Mouse (Mus musculus): ENCODE data around the gene Nebl. TPM values are rescaled to one million over a fixed set of nuclear protein-coding genes. Genes with fewer than 3 reads are reported as not detected.
A peak's percentile ranks its signal among the peaks of the same experiment; 100 is the strongest.

Nebl gene
- polyA plus RNA-seq, 1 experiment from 2014 or later, result 41.0 TPM

- peak overlapping the region; percentile 14; the same call in 1 of the 2 replicates for H3K27ac ChIP-seq (ENCODE audit: low read length)
- no peaks in the 10 kb centered on the region; the same call in 1 of the 2 replicates for H3K4me1 ChIP-seq (ENCODE audit: insufficient read depth, low read depth, low read length)
- no peaks in the 10 kb centered on the region for H3K27me3 ChIP-seq (replicated peaks; ENCODE audit: insufficient read depth, low read length)
- no peak overlapping the region for H3K4me2 ChIP-seq (replicated peaks; ENCODE audit: low read depth, low read length)
- DNase-seq (ENCODE audit: low spot score) (no peak), ATAC-seq (no peak)
- TF ChIP-seq EP300 (IDR thresholded peaks at IDR 0.05) (no peak), CTCF (IDR thresholded peaks at IDR 0.05) (no peak)
- H3K9me3 ChIP-seq (ENCODE audit: low read length), result no peaks in the 10 kb centered on the region
- H3K9ac ChIP-seq (replicated peaks; ENCODE audit: low read depth), result no peak overlapping the region
- WGBS, result 35% methylated on average over 4 of the region's 4 CpGs
- H3K4me3 ChIP-seq (ENCODE audit: low read depth, low read length), result no peak overlapping the region
- H3K36me3 ChIP-seq (ENCODE audit: insufficient read depth, low read length), result no peaks in the 10 kb centered on the region
Measured at GRCm38 (mm10) chr2:17714124-17714523, 17.1 kb downstream of the Nebl start.

DNA sequence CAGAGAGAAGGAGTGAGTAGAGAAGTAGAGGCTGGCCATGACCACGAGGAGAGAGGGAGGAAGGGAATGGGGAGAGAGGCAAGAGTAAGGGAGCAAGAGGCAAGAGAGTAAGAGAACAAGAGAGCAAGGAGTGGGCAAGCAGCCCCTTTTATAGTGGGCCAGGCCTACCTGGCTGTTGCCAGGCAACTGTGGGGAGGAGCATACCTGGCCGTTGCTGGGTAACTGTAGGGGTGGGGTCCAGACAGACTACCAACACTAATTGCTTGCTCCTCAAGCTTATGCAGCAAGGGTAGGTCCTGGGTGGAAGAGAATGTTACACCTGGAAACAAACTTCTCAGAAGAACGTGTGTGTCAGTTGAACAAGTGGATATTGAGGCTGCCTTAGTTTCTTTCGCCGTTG, 20.0 kb downstream of the Nebl start:
- DNase-seq (ENCODE audit: low spot score) (no peak), ATAC-seq (no peak)
- H3K9ac ChIP-seq (replicated peaks; ENCODE audit: low read depth), result no peak overlapping the region
- TF ChIP-seq EP300 (IDR thresholded peaks at IDR 0.05), result no peak
- no peaks in the 10 kb centered on the region for H3K9me3 ChIP-seq (ENCODE audit: low read length)
- H3K36me3 ChIP-seq (ENCODE audit: insufficient read depth, low read length), result no peaks in the 10 kb centered on the region
- H3K27ac ChIP-seq (ENCODE audit: low read length), result no peak overlapping the region
- H3K4me1 ChIP-seq (ENCODE audit: insufficient read depth, low read depth, low read length), result no peaks in the 10 kb centered on the region
- H3K27me3 ChIP-seq (replicated peaks; ENCODE audit: insufficient read depth, low read length), result no peaks in the 10 kb centered on the region
- H3K4me3 ChIP-seq (ENCODE audit: low read depth, low read length), result no peak overlapping the region
- H3K4me2 ChIP-seq (replicated peaks; ENCODE audit: low read depth, low read length), result no peak overlapping the region
- 85% methylated on average over 5 of the region's 5 CpGs for WGBS

DNA sequence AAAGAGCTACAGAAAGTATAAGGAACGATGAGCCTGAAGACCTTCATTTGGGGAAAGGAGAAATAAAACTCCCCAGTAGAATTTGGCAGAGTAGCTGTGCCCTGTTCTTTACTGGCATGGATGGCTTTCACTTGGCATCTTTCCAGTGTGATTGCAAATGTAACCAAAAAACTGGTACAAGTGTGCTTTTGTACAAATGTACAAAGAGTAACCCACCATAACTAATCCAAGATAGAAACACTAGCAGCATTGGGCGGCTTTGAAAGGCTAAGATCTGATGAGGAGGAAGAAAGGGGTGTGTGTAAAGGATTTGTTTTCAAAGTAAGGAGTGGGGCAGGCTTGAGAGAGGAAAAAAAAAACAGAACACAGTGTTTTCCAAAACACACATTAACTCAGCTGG, 21.2 kb downstream of the Nebl start:
- no peak overlapping the region for H3K9ac ChIP-seq (replicated peaks; ENCODE audit: low read depth)
- H3K36me3 ChIP-seq (ENCODE audit: insufficient read depth, low read length), result no peaks in the 10 kb centered on the region
- no peak overlapping the region for H3K4me3 ChIP-seq (ENCODE audit: low read depth, low read length)
- WGBS, result 77% methylated on average over 2 of the region's 2 CpGs
- ATAC-seq, result no peak
- no peak for TF ChIP-seq EP300 (IDR thresholded peaks at IDR 0.05)
- no peak for TF ChIP-seq CTCF (IDR thresholded peaks at IDR 0.05)
- H3K9me3 ChIP-seq (ENCODE audit: low read length), result no peaks in the 10 kb centered on the region
- H3K27ac ChIP-seq (ENCODE audit: low read length), result peak overlapping the region; percentile 47; the same call in 1 of the 2 replicates
- H3K27me3 ChIP-seq (replicated peaks; ENCODE audit: insufficient read depth, low read length), result no peaks in the 10 kb centered on the region
- H3K4me1 ChIP-seq (ENCODE audit: insufficient read depth, low read depth, low read length), result no peaks in the 10 kb centered on the region
- no peak overlapping the region for H3K4me2 ChIP-seq (replicated peaks; ENCODE audit: low read depth, low read length)
- DNase-seq (ENCODE audit: low spot score), result no peak

DNA sequence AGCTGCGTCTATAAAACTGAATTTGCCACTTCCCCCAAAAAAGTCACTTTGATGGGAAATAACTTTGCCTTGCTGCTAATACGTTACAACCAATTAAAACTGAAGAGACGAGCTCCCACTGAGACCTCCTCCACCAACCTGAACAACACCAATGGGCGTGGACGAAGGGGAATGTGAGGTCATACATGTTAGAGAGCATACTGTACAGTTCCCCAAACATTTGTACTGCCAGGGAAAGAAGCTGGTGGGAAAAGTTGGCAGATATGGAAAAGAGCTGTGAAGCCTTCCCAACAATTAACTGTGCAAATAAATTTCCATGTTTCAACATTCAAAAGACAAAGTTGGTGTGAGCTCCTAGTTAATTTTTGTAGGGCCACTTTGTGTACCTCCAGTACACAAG, 25.3 kb downstream of the Nebl start:
- no peaks in the 10 kb centered on the region for H3K9me3 ChIP-seq (ENCODE audit: low read length)
- DNase-seq (ENCODE audit: low spot score), result no peak
- no peaks in the 10 kb centered on the region for H3K27me3 ChIP-seq (replicated peaks; ENCODE audit: insufficient read depth, low read length)
- no peaks in the 10 kb centered on the region for H3K36me3 ChIP-seq (ENCODE audit: insufficient read depth, low read length)
- no peak for ATAC-seq
- 78% methylated on average over 5 of the region's 5 CpGs for WGBS
- H3K4me2 ChIP-seq (replicated peaks; ENCODE audit: low read depth, low read length), result no peak overlapping the region
- no peak overlapping the region for H3K27ac ChIP-seq (ENCODE audit: low read length)
- no peak overlapping the region for H3K4me3 ChIP-seq (ENCODE audit: low read depth, low read length)
- TF ChIP-seq CTCF (IDR thresholded peaks at IDR 0.05) (no peak), EP300 (IDR thresholded peaks at IDR 0.05) (no peak)
- no peaks in the 10 kb centered on the region for H3K4me1 ChIP-seq (ENCODE audit: insufficient read depth, low read depth, low read length)
- no peak overlapping the region for H3K9ac ChIP-seq (replicated peaks; ENCODE audit: low read depth)

DNA sequence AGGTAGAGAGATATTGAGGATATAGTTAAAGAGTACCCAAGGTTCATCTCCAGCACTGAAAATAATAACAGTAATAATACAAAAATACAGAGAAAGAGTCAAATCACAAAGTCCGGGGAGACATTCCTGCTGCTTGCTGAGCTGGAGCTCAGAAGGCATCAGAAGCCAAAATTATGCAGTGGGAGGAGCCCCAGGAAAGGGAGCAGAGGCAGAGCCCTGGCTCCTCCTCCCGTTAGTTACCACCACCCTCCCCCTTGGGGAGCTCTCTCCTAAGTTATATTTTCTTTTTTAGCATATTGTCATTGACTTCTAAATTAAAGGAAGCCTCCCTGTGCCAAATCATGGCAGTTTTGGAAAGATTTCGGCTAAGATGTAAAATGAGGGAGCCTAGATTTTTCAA, 25.8 kb downstream of the Nebl start:
- Histone ChIP-seq H3K4me1 (ENCODE audit: insufficient read depth, low read depth, low read length) (no peaks in the 10 kb centered on the region), H3K9me3 (ENCODE audit: low read length) (no peaks in the 10 kb centered on the region), H3K4me3 (ENCODE audit: low read depth, low read length) (no peak overlapping the region), H3K27me3 (replicated peaks; ENCODE audit: insufficient read depth, low read length) (no peaks in the 10 kb centered on the region), H3K4me2 (replicated peaks; ENCODE audit: low read depth, low read length) (no peak overlapping the region), H3K27ac (ENCODE audit: low read length) (no peak overlapping the region), H3K9ac (replicated peaks; ENCODE audit: low read depth) (no peak overlapping the region), H3K36me3 (ENCODE audit: insufficient read depth, low read length) (no peaks in the 10 kb centered on the region)
- 43% methylated on average over 3 of the region's 3 CpGs for WGBS
- 0 out of 2 replicates have a peak, but pooled peaks have one; percentile 35 for ATAC-seq
- TF ChIP-seq CTCF (IDR thresholded peaks at IDR 0.05) (no peak), EP300 (IDR thresholded peaks at IDR 0.05) (no peak)
- DNase-seq (ENCODE audit: low spot score), result peak; percentile 49

GRCm38 (mm10) chr2:17703170-17703512, 28.1 kb downstream of the Nebl start:
- no peaks in the 10 kb centered on the region for H3K27me3 ChIP-seq (replicated peaks; ENCODE audit: insufficient read depth, low read length)
- DNase-seq (ENCODE audit: low spot score), result no peak
- no peak overlapping the region for H3K4me3 ChIP-seq (ENCODE audit: low read depth, low read length)
- no peak overlapping the region for H3K27ac ChIP-seq (ENCODE audit: low read length)
- H3K4me1 ChIP-seq (ENCODE audit: insufficient read depth, low read depth, low read length), result no peaks in the 10 kb centered on the region
- no peak for ATAC-seq
- H3K36me3 ChIP-seq (ENCODE audit: insufficient read depth, low read length), result no peaks in the 10 kb centered on the region
- H3K9ac ChIP-seq (replicated peaks; ENCODE audit: low read depth), result no peak overlapping the region
- no peak for TF ChIP-seq CTCF (IDR thresholded peaks at IDR 0.05)
- TF ChIP-seq EP300 (IDR thresholded peaks at IDR 0.05), result no peak
- 64% methylated on average over 2 of the region's 2 CpGs for WGBS
- H3K9me3 ChIP-seq (ENCODE audit: low read length), result no peaks in the 10 kb centered on the region
- no peak overlapping the region for H3K4me2 ChIP-seq (replicated peaks; ENCODE audit: low read depth, low read length)

- Histone ChIP-seq H3K9me3 (ENCODE audit: low read length) (no peaks in the 10 kb centered on the region), H3K4me3 (ENCODE audit: low read depth, low read length) (no peak overlapping the region), H3K9ac (replicated peaks; ENCODE audit: low read depth) (no peak overlapping the region), H3K27me3 (replicated peaks; ENCODE audit: insufficient read depth, low read length) (no peaks in the 10 kb centered on the region), H3K4me2 (replicated peaks; ENCODE audit: low read depth, low read length) (no peak overlapping the region), H3K36me3 (ENCODE audit: insufficient read depth, low read length) (no peaks in the 10 kb centered on the region), H3K4me1 (ENCODE audit: insufficient read depth, low read depth, low read length) (no peaks in the 10 kb centered on the region), H3K27ac (ENCODE audit: low read length) (no peak overlapping the region)
- ATAC-seq (no peak), DNase-seq (ENCODE audit: low spot score) (no peak)
- TF ChIP-seq CTCF (IDR thresholded peaks at IDR 0.05) (no peak), EP300 (IDR thresholded peaks at IDR 0.05) (no peak)
- WGBS, result 55% methylated on average over 7 of the region's 7 CpGs
Measured at GRCm38 (mm10) chr2:17702481-17703169, 28.6 kb downstream of the Nebl start.

Measured in lung, postnatal 0 days (tissue).